8 mouse cellular contexts compared by ENCODE assay signal in genomic region chr5:124868981-124869380, GRCm38 (mm10). TPM values are rescaled to one million over a fixed set of nuclear protein-coding genes. Genes with fewer than 3 reads are reported as not detected.
A peak's percentile ranks its signal among the peaks of the same experiment; 100 is the strongest.
DNase-seq lines count a peak whose midpoint lies in the region; ATAC-seq lines count a peak whose summit lies in the region.

No protein-coding gene starts in this region.

- WGBS in neural tube, embryonic 11.5 days: 58% methylated on average over 4 of the region's 4 CpGs
- 39% methylated on average over 4 of the region's 4 CpGs for WGBS in neural tube, embryonic 15.5 days
- WGBS in embryonic facial prominence, embryonic 11.5 days: 54% methylated on average over 4 of the region's 4 CpGs

- H3K27ac ChIP-seq in neural tube, embryonic 11.5 days (ENCODE audit: low read depth, low read length): no peak overlapping the region
- H3K27ac ChIP-seq in neural tube, embryonic 15.5 days (replicated peaks): no peak overlapping the region
- no peak overlapping the region for H3K27ac ChIP-seq in embryonic facial prominence, embryonic 11.5 days (replicated peaks; ENCODE audit: low read depth, low read length)

- no peaks in the 10 kb centered on the region; the same call in 1 of the 2 replicates for H3K36me3 ChIP-seq in neural tube, embryonic 11.5 days (ENCODE audit: control insufficient read depth, insufficient read depth, low read length)
- H3K36me3 ChIP-seq in neural tube, embryonic 15.5 days: peaks cover 10% of the 10 kb centered on the region; the same call in 1 of the 2 replicates
- H3K36me3 ChIP-seq in embryonic facial prominence, embryonic 11.5 days (replicated peaks; ENCODE audit: control insufficient read depth, insufficient read depth, low read depth, low read length): peaks cover 2% of the 10 kb centered on the region

- H3K9ac ChIP-seq in neural tube, embryonic 11.5 days (ENCODE audit: low read length): no peak overlapping the region
- no peak overlapping the region for H3K9ac ChIP-seq in neural tube, embryonic 15.5 days (replicated peaks)
- no peak overlapping the region for H3K9ac ChIP-seq in embryonic facial prominence, embryonic 11.5 days (replicated peaks; ENCODE audit: low read length)

- H3K4me3 ChIP-seq in neural tube, embryonic 11.5 days (ENCODE audit: low read depth, low read length): no peak overlapping the region
- H3K4me3 ChIP-seq in neural tube, embryonic 15.5 days (replicated peaks): no peak overlapping the region
- no peak overlapping the region for H3K4me3 ChIP-seq in embryonic facial prominence, embryonic 11.5 days (ENCODE audit: low read depth, low read length)

- no peaks in the 10 kb centered on the region for H3K9me3 ChIP-seq in neural tube, embryonic 11.5 days (ENCODE audit: control insufficient read depth, low read length)
- no peaks in the 10 kb centered on the region for H3K9me3 ChIP-seq in neural tube, embryonic 15.5 days (replicated peaks)
- H3K9me3 ChIP-seq in embryonic facial prominence, embryonic 11.5 days (replicated peaks; ENCODE audit: control insufficient read depth, low read length): no peaks in the 10 kb centered on the region

- H3K4me1 ChIP-seq in neural tube, embryonic 11.5 days (ENCODE audit: control insufficient read depth, insufficient read depth, low read length): peaks cover 9% of the 10 kb centered on the region; the same call in 1 of the 2 replicates
- peaks cover 68% of the 10 kb centered on the region for H3K4me1 ChIP-seq in neural tube, embryonic 15.5 days
- no peaks in the 10 kb centered on the region; the same call in 1 of the 2 replicates for H3K4me1 ChIP-seq in embryonic facial prominence, embryonic 11.5 days (ENCODE audit: control insufficient read depth, insufficient read depth, low read length)

- peak; percentile 59 for DNase-seq in neural tube, embryonic 11.5 days (ENCODE audit: low spot score)
- peak; percentile 65 to 73 for DNase-seq in adrenal gland, postnatal 36 days
- DNase-seq in embryonic facial prominence, embryonic 11.5 days (ENCODE audit: low spot score): peak; percentile 68
- DNase-seq in heart, postnatal 14 days: peak; percentile 60 to 73
- DNase-seq in left cerebral cortex, adult 8-10 months (ENCODE audit: low spot score in 2 of 2): peak; percentile 36 to 52
- DNase-seq in retina, adult 2 months (ENCODE audit: low read depth, low spot score): peak; percentile 56
- DNase-seq in urinary bladder, postnatal 36 days (ENCODE audit: low spot score in 2 of 2): peak; percentile 37 to 60

- no peaks in the 10 kb centered on the region for H3K27me3 ChIP-seq in neural tube, embryonic 11.5 days (ENCODE audit: control insufficient read depth, insufficient read depth, low read length)
- H3K27me3 ChIP-seq in neural tube, embryonic 15.5 days (replicated peaks): no peaks in the 10 kb centered on the region
- no peaks in the 10 kb centered on the region for H3K27me3 ChIP-seq in embryonic facial prominence, embryonic 11.5 days (ENCODE audit: control insufficient read depth, insufficient read depth, low read length)

- intact Hi-C loops in heart, postnatal 14 days (cut with DNase I): loop anchor here (5.0 to 10.0 kb wide), 3 partner anchors 92 to 434 kb away; partner anchors contain the start of gene Kmt5a

- H3K4me2 ChIP-seq in neural tube, embryonic 11.5 days (ENCODE audit: low read depth): no peak overlapping the region
- no peak overlapping the region for H3K4me2 ChIP-seq in neural tube, embryonic 15.5 days
- H3K4me2 ChIP-seq in embryonic facial prominence, embryonic 11.5 days (ENCODE audit: low read depth, low read length): no peak overlapping the region

- ATAC-seq in neural tube, embryonic 11.5 days (ENCODE audit: insufficient read depth, low FRiP score, low TSS enrichment): no peak
- ATAC-seq in neural tube, embryonic 15.5 days (ENCODE audit: low FRiP score): no peak; the same call in 1 of the 2 replicates
- ATAC-seq in embryonic facial prominence, embryonic 11.5 days (replicated peaks; ENCODE audit: insufficient number of reproducible peaks, low FRiP score, low TSS enrichment, low read depth): no peak

RNA-seq across cellular contexts. Expression of gene Zfp664, which starts 6.5 kb away (rescaled TPM):
- 146 and 158 TPM in 2 replicates for polyA plus RNA-seq in neural tube, embryonic 11.5 days (2014; fragmentation: Nextera tagmentation; extraction: Ambion mirVana)
- polyA plus RNA-seq in neural tube, embryonic 15.5 days (2015; fragmentation: Nextera tagmentation; extraction: Ambion mirVana): 83.9 and 96.8 TPM in 2 replicates
- total RNA-seq in adrenal gland, postnatal 36 days (2021): 10 to 100 TPM; 55.2 to 58.6 TPM
- polyA plus RNA-seq in embryonic facial prominence, embryonic 11.5 days (2014; fragmentation: Nextera tagmentation; extraction: Ambion mirVana): 126 and 140 TPM in 2 replicates
- 10 to 100 TPM; 48.1 to 50.7 TPM for total RNA-seq in heart, postnatal 14 days (2021)
- 10 to 100 TPM; 62.0 to 71.7 (median 64.9) TPM for total RNA-seq in left cerebral cortex, adult 8-10 months (2022)

RNA-seq across cellular contexts. Expression of gene Ccdc92, which starts 6.8 kb away (rescaled TPM):
- polyA plus RNA-seq in neural tube, embryonic 11.5 days (2014; fragmentation: Nextera tagmentation; extraction: Ambion mirVana): 24.8 and 26.4 TPM in 2 replicates
- 50.3 and 55.9 TPM in 2 replicates for polyA plus RNA-seq in neural tube, embryonic 15.5 days (2015; fragmentation: Nextera tagmentation; extraction: Ambion mirVana)
- total RNA-seq in adrenal gland, postnatal 36 days (2021): 1 to 10 TPM; 5.5 to 5.8 TPM
- 13.2 and 14.4 TPM in 2 replicates for polyA plus RNA-seq in embryonic facial prominence, embryonic 11.5 days (2014; fragmentation: Nextera tagmentation; extraction: Ambion mirVana)
- 1 to 10 TPM; 1.1 TPM for total RNA-seq in heart, postnatal 14 days (2021)
- 10 to 100 TPM; 75.0 to 79.1 (median 78.1) TPM for total RNA-seq in left cerebral cortex, adult 8-10 months (2022)

Comparison
In these comparisons a context has a peak if more than half of its experiments do, and no peak if none do; other contexts are left out.
1. RNA of gene Ccdc92, which starts 6.8 kb away (total RNA-seq): 75.0 to 79.1 TPM in left cerebral cortex, adult 8-10 months; 5.5 to 5.8 TPM in adrenal gland, postnatal 36 days and 1.1 TPM in heart, postnatal 14 days; every median in the first group is over 10 times any median in the second.
2. Peak in every context shown above with its lines, with median percentiles within 50 percentile points of each other: DNase-seq.